Mouse (Mus musculus): ENCODE data around the gene Nfic. TPM values are rescaled to one million over a fixed set of nuclear protein-coding genes. Genes with fewer than 3 reads are reported as not detected.
A peak's percentile ranks its signal among the peaks of the same experiment; 100 is the strongest.

The Nfic gene
- polyA plus RNA-seq, 1 experiment from 2014 or later: 16.6 TPM

DNA sequence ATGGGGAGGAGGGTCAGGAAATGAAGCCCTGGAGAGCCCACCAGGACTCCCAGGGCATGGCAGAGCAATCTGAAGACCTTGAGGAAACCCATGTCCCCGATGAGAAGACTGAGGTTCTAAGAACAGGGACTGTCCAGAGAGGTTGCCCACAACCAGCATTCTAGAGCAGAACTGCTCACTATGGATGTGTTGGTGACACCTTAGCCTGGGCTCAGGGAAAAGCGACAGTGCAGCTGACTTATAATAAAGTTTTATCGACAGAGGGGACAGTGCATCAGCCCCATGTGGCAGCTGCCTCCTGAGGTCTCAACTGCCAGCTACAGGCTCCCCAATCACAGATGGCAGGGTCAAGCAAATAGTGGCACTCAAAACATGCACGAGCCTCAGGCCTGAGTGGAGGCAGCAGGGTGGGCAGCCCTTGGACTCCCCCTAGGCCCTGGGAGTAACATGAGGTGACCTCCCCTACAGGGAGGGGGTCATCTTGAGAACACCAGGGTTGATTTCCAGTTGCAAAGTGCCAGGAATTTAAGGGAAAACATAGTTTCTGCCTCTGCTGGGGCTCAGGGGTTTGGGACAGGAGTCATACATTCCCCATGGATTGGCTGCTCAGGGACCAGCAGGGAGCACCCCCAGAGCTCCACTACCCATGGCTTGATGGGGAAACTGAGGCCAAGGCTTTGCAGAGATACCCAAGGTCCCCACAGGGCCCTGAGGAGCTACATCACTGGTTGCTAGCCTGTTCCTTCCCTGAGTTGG, 34.2 kb downstream of the Nfic start:
- Histone ChIP-seq H3K36me3 (ENCODE audit: control insufficient read depth, insufficient read depth, low read length) (peaks cover 15% of the 10 kb centered on the region), H3K4me3 (ENCODE audit: low read depth, low read length) (no peak overlapping the region), H3K4me1 (ENCODE audit: control insufficient read depth, insufficient read depth, low read length) (peaks cover 30% of the 10 kb centered on the region), H3K27ac (ENCODE audit: low read depth, low read length) (no peak overlapping the region), H3K9ac (ENCODE audit: low read length) (no peak overlapping the region), H3K9me3 (replicated peaks; ENCODE audit: control insufficient read depth, low read length) (no peaks in the 10 kb centered on the region), H3K27me3 (replicated peaks; ENCODE audit: control insufficient read depth, insufficient read depth, low read length) (no peaks in the 10 kb centered on the region), H3K4me2 (ENCODE audit: low read length) (no peak overlapping the region)
- 70% methylated on average over 4 of the region's 4 CpGs for WGBS
- no peak for ATAC-seq
- no peak for DNase-seq (ENCODE audit: low spot score)

DNA sequence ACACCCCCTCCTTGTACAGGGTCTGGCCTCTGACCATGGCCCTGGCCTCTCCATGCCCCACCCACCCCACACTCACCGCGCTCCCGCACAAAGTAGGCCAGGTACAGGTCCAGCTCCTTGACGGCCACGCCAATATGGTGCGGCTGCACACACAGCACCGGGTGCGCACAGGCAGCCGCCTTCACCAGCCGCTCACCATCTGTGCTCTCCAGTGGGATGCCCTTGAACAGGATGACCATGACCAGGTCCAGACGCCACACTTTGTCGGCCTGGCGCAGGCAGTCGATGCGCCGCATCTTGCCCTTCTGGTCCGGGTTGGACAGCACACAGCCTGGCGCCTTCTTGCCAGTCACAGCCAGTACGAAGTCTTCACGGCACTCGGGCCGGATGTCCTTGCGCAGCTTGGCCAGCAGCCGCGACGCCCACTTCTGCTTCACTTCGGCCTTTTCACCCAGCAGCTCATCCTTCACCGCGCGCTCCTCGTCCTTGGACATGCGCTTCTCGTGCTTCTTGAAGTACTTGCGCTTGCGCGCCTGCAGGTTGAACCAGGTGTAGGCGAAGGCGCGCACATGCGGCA, 35.2 kb downstream of the Nfic start:
- Histone ChIP-seq H3K4me2 (ENCODE audit: low read length) (no peak overlapping the region), H3K27me3 (replicated peaks; ENCODE audit: control insufficient read depth, insufficient read depth, low read length) (no peaks in the 10 kb centered on the region), H3K36me3 (ENCODE audit: control insufficient read depth, insufficient read depth, low read length) (peaks cover 15% of the 10 kb centered on the region), H3K9me3 (replicated peaks; ENCODE audit: control insufficient read depth, low read length) (no peaks in the 10 kb centered on the region), H3K4me1 (ENCODE audit: control insufficient read depth, insufficient read depth, low read length) (peaks cover 32% of the 10 kb centered on the region), H3K4me3 (ENCODE audit: low read depth, low read length) (no peak overlapping the region), H3K9ac (ENCODE audit: low read length) (no peak overlapping the region), H3K27ac (ENCODE audit: low read depth, low read length) (no peak overlapping the region)
- ATAC-seq: no peak
- no peak for DNase-seq (ENCODE audit: low spot score)
- 90% methylated on average over 40 of the region's 40 CpGs for WGBS

- Histone ChIP-seq H3K4me2 (ENCODE audit: low read length) (no peak overlapping the region), H3K36me3 (ENCODE audit: control insufficient read depth, insufficient read depth, low read length) (peaks cover 15% of the 10 kb centered on the region), H3K9me3 (replicated peaks; ENCODE audit: control insufficient read depth, low read length) (no peaks in the 10 kb centered on the region), H3K4me3 (ENCODE audit: low read depth, low read length) (no peak overlapping the region), H3K27ac (ENCODE audit: low read depth, low read length) (no peak overlapping the region), H3K4me1 (ENCODE audit: control insufficient read depth, insufficient read depth, low read length) (peaks cover 30% of the 10 kb centered on the region), H3K9ac (ENCODE audit: low read length) (no peak overlapping the region), H3K27me3 (replicated peaks; ENCODE audit: control insufficient read depth, insufficient read depth, low read length) (no peaks in the 10 kb centered on the region)
- 94% methylated on average over 10 of the region's 10 CpGs for WGBS
- no peak for DNase-seq (ENCODE audit: low spot score)
- no peak for ATAC-seq
Observed at GRCm38 (mm10) chr10:81419111-81419928, 36.1 kb downstream of the Nfic start.

- WGBS: 46% methylated on average over 11 of the region's 11 CpGs
- Histone ChIP-seq H3K4me2 (ENCODE audit: low read length) (no peak overlapping the region), H3K4me3 (ENCODE audit: low read depth, low read length) (no peak overlapping the region), H3K27me3 (replicated peaks; ENCODE audit: control insufficient read depth, insufficient read depth, low read length) (no peaks in the 10 kb centered on the region), H3K9ac (ENCODE audit: low read length) (no peak overlapping the region), H3K36me3 (ENCODE audit: control insufficient read depth, insufficient read depth, low read length) (peaks cover 15% of the 10 kb centered on the region), H3K4me1 (ENCODE audit: control insufficient read depth, insufficient read depth, low read length) (peaks cover 34% of the 10 kb centered on the region), H3K27ac (ENCODE audit: low read depth, low read length) (peak overlapping the region; percentile 5; the same call in 1 of the 2 replicates), H3K9me3 (replicated peaks; ENCODE audit: control insufficient read depth, low read length) (no peaks in the 10 kb centered on the region)
- DNase-seq (ENCODE audit: low spot score) (peak; percentile 49), ATAC-seq (no peak)
Observed at GRCm38 (mm10) chr10:81418216-81419070, 37.0 kb downstream of the Nfic start.

GRCm38 (mm10) chr10:81417227-81418215, 37.9 kb downstream of the Nfic start:
- DNase-seq (ENCODE audit: low spot score) (no peak), ATAC-seq (no peak)
- peak overlapping the region; percentile 45 for H3K4me2 ChIP-seq (ENCODE audit: low read length)
- peak overlapping the region; percentile 90 for H3K27ac ChIP-seq (ENCODE audit: low read depth, low read length)
- H3K36me3 ChIP-seq (ENCODE audit: control insufficient read depth, insufficient read depth, low read length): peaks cover 15% of the 10 kb centered on the region
- no peaks in the 10 kb centered on the region for H3K9me3 ChIP-seq (replicated peaks; ENCODE audit: control insufficient read depth, low read length)
- 45% methylated on average over 11 of the region's 12 CpGs for WGBS
- no peaks in the 10 kb centered on the region for H3K27me3 ChIP-seq (replicated peaks; ENCODE audit: control insufficient read depth, insufficient read depth, low read length)
- H3K4me1 ChIP-seq (ENCODE audit: control insufficient read depth, insufficient read depth, low read length): peaks cover 34% of the 10 kb centered on the region
- H3K9ac ChIP-seq (ENCODE audit: low read length): peak overlapping the region; percentile 48
- peak overlapping the region; percentile 15 for H3K4me3 ChIP-seq (ENCODE audit: low read depth, low read length)

GRCm38 (mm10) chr10:81416581-81417226, 38.7 kb downstream of the Nfic start:
- Histone ChIP-seq H3K4me1 (ENCODE audit: control insufficient read depth, insufficient read depth, low read length) (peaks cover 37% of the 10 kb centered on the region), H3K9me3 (replicated peaks; ENCODE audit: control insufficient read depth, low read length) (no peaks in the 10 kb centered on the region), H3K27ac (ENCODE audit: low read depth, low read length) (peak overlapping the region; percentile 90), H3K36me3 (ENCODE audit: control insufficient read depth, insufficient read depth, low read length) (peaks cover 15% of the 10 kb centered on the region), H3K27me3 (replicated peaks; ENCODE audit: control insufficient read depth, insufficient read depth, low read length) (no peaks in the 10 kb centered on the region), H3K9ac (ENCODE audit: low read length) (peak overlapping the region; percentile 48), H3K4me2 (ENCODE audit: low read length) (peak overlapping the region; percentile 45), H3K4me3 (ENCODE audit: low read depth, low read length) (peak overlapping the region; percentile 15)
- ATAC-seq (peak; percentile 86), DNase-seq (ENCODE audit: low spot score) (peak; percentile 91)
- WGBS: under 1% methylated on average over 18 of the region's 26 CpGs

DNA sequence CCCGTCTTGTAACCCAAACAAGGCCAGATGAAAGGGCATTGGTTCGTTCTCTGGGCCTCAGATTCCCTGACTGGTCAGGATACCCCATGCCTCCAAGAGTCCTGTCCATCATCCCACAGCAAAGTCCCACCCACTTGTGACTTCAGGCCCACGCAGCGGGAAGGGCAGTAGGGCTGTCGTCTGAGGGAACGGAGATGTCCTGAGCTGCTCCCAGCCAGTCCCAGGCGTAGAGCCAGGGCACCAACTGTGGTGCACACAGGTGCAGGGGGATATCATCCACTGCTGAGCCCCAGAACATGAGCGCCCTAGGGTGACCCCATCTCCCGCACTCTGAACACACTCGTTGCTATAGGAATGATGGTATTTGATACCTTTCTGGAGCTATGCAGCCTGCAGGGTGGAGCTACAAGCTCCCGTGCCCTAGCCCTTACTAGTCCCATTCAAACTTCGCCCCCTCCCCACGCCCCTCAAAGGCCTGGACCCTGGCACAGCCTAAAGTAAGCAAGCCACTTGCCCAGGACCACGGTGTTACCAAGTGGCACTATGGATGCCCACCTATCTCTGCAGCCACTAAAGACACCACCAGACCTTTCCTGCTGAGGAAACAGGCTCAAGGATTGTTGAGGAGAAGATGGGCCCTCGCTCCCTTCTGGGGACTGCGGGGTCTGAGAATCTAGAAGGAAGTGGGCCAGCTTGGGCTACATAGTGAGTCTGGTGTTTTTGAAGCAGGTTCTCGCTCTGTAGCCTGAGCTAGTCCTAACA, 39.7 kb downstream of the Nfic start:
- H3K27ac ChIP-seq (ENCODE audit: low read depth, low read length): peak overlapping the region; percentile 90; the same call in 1 of the 2 replicates
- no peaks in the 10 kb centered on the region for H3K9me3 ChIP-seq (replicated peaks; ENCODE audit: control insufficient read depth, low read length)
- H3K4me1 ChIP-seq (ENCODE audit: control insufficient read depth, insufficient read depth, low read length): peaks cover 40% of the 10 kb centered on the region
- no peak overlapping the region for H3K4me3 ChIP-seq (ENCODE audit: low read depth, low read length)
- no peak overlapping the region for H3K9ac ChIP-seq (ENCODE audit: low read length)
- ATAC-seq: no peak
- DNase-seq (ENCODE audit: low spot score): no peak
- WGBS: 66% methylated on average over 17 of the region's 17 CpGs
- H3K36me3 ChIP-seq (ENCODE audit: control insufficient read depth, insufficient read depth, low read length): peaks cover 15% of the 10 kb centered on the region
- no peaks in the 10 kb centered on the region for H3K27me3 ChIP-seq (replicated peaks; ENCODE audit: control insufficient read depth, insufficient read depth, low read length)
- H3K4me2 ChIP-seq (ENCODE audit: low read length): no peak overlapping the region

All from forebrain, embryonic 14.5 days (tissue).